Mouse (Mus musculus): ENCODE data around the gene Tex11.

Tex11 gene

DNA sequence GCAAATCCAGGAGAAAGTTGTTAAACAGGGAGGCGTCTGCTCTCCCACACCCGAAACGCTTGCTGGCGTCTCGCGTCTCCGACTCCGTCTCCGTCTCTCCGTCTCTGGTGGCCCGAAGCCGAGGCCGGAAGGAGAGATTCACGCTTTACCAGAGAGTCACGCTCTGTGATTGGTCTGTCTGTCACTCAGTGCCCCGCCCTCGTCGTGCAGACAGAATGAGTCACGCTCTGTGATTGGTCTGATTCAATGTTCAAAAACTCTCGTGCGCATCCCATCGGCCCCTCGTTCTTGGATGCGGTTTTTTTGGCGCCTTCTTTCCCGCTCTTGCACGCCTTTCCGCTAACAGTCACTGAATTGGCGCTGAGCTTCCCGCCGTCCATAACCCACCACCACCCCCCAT, at the start of gene Tex11:
Gene Tex11 (minus strand): TSS at position 127 of the 400 bp plus-strand sequence.
- no peak for ATAC-seq (ENCODE audit: low TSS enrichment)

- ATAC-seq (ENCODE audit: low TSS enrichment), result no peak
These were observed 26.5 kb upstream of the Tex11 start, which contains the start of gene Slc7a3 for GRCm38 (mm10) chrX:101085920-101086319. Slc7a3 (minus strand) TSS chrX:101086020.

GRCm38 (mm10) chrX:101085211-101085610, 25.7 kb upstream of the Tex11 start:
- ATAC-seq (ENCODE audit: low TSS enrichment), result 0 out of 2 replicates have a peak, but pooled peaks have one; percentile 6

GRCm38 (mm10) chrX:101084192-101084591, 24.7 kb upstream of the Tex11 start:
- ATAC-seq (ENCODE audit: low TSS enrichment), result no peak

GRCm38 (mm10) chrX:101065245-101065644, 5.8 kb upstream of the Tex11 start:
- no peak for ATAC-seq (ENCODE audit: low TSS enrichment)

DNA sequence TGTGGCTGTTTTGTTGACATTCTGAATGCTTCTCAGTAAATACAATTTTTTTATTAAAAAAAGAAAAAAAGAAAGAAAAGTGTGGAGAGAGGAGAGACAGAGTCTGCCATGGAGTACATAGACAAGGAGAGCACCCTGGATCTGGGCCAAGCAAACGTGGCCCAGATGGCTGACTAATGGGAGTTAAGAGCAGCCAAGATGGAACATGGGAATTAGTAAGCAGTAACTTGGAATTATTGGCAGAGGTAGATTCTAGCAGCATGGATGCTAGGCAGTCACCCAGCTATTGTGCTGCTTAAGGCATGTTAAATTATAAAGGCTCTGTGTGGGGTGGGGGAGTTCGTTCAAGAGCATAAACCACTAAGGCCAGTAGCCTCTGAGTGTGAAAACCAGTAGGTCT, 4.0 kb upstream of the Tex11 start:
- ATAC-seq (ENCODE audit: low TSS enrichment), result no peak

DNA sequence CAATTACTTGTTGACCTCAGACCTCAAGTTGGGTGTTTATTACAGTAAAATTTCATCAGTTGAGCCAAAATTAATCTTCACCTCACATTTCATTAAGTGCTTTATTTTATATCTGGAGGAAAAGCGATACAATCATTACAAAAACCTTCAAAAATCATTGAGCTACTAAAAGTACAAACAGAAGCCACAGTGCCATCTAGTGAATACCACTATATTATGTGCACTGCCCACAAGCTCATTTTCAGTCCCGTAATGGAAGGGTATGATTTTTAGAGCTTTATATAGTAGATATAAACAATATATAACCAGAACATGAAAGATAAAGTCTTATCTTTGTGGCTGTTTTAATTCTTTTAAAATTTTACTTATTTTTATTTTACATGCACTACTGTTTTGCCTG, 115.8 kb downstream of the Tex11 start:
- ATAC-seq (ENCODE audit: low TSS enrichment), result 0 out of 2 replicates have a peak, but pooled peaks have one; percentile 65

DNA sequence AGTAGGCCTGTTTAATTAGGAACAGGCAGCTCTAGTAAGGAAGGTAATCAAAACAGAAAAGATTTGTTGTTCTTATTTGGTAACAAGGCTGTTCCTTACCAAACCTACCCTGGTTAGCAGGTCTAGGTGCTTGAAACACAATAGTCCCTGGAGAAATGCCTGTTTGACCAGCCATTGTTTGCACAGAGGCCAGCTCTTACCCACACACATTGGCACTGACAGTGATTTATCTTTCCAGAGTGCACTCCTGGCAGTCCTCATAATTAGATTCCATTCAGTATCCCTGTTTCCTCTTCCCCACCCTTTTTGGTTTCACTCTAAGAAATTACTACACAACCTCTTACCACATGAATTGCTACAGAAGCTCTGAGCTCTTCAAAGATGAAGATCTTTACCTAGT, 220.3 kb downstream of the Tex11 start:
- no peak for ATAC-seq (ENCODE audit: low TSS enrichment)

DNA sequence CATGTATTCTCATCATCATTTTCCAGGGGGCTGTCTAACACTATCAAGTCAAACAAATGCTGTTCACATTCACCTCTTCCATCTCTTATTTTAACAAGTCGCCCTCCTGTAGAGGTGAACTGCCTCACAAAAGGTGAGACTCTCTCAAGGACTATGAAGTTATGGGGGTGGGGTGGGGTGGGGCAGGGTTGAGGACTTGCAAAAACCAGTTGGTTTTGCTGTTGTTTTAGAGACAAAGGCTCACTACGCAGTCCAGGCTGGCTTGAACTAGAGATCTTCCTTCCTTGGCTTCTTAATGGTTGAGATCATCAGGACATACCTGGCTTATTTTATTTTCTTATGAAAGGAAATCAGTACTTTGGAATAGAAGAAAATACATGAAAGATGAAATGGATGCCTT, 226.7 kb downstream of the Tex11 start:
- no peak for ATAC-seq (ENCODE audit: low TSS enrichment)

DNA sequence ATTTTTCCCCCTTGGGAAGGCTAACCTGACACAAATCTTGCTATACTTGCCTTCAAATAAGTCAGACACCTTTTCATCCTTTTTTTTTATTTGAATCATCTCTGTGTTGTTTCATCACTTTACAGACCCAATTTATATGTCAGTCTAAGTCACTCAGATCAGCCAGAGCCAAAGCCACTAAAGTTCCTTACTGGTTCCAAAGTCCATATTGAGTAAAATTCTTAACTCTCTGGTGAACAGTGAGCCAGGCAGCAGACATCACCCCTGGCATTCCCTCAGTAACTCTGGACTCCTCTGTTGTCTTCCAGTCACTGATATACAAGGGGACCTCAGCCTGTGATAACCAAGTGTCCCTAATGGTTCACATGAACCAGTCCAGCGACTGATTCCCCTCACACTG, 233.9 kb downstream of the Tex11 start:
- no peak for ATAC-seq (ENCODE audit: low TSS enrichment)

- no peak for ATAC-seq (ENCODE audit: low TSS enrichment)
These were observed 238.3 kb downstream of the Tex11 start for GRCm38 (mm10) chrX:100821149-100821548.

- peak; percentile 53 for ATAC-seq (ENCODE audit: low TSS enrichment)
These were observed 240.8 kb downstream of the Tex11 start for GRCm38 (mm10) chrX:100818681-100819080.

- ATAC-seq (ENCODE audit: low TSS enrichment), result no peak
These were observed 243.7 kb downstream of the Tex11 start for GRCm38 (mm10) chrX:100815766-100816165.

DNA sequence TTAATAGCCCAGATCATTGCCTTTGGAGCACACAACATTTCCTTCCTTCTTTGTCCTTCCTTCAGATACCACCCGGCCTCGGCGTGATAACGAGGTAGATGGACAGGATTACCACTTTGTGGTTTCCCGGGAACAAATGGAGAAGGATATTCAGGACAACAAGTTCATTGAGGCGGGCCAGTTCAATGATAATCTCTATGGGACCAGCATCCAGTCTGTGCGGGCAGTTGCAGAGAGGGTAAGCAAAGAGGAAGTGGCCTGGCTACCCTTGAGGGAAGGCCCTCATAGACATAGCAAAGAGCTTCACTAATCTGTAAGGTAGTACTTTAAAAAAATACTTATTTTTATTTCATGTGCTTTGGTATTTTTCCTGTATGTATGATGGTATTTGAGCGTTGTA, 245.3 kb downstream of the Tex11 start:
- ATAC-seq (ENCODE audit: low TSS enrichment), result no peak

- peak; percentile 4; the same call in 1 of the 2 replicates for ATAC-seq (ENCODE audit: low TSS enrichment)
These were observed 248.3 kb downstream of the Tex11 start for GRCm38 (mm10) chrX:100811129-100811528.

DNA sequence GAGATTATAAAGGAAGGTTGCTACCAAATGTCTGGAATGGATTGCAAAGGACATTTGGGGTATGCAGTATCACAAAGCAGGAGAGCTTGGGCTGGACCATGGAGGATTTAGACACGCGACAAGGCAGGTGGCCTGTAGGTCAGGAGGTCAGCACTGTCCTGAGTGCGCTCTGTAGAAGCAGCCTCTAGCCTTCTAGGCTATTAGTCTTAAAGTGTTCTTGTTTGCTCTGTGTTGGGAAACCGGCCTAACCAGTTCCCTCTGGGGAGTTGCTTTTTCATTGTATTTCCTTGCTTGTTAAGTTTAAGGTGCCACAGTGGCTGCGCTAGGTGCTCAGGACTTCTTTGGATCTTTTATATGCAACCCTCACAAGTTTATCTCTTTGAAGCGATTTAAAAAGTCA, 257.4 kb downstream of the Tex11 start:
- ATAC-seq (ENCODE audit: low TSS enrichment), result no peak

DNA sequence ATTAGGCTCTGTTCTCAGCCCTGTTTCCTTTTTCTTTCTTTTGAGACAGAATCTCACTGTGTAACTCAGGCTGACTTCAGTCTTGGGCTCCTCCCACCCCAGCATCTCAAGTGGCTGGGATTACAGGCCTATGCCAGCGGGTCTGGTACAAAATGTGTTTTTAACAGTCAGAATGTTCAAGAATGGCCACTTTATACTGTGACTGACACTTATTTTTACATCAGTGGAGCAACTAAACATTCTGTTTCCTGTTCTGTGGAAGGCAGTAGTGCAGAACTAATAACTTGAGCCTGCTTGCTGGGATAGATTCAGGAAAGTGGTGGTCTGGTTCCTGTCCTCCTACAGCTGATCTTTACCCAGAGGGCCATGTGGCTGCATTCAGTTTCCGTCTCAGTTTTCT, 258.8 kb downstream of the Tex11 start:
- ATAC-seq (ENCODE audit: low TSS enrichment), result no peak

- ATAC-seq (ENCODE audit: low TSS enrichment), result peak; percentile 85
These were observed 261.5 kb downstream of the Tex11 start for GRCm38 (mm10) chrX:100797851-100798527.

DNA sequence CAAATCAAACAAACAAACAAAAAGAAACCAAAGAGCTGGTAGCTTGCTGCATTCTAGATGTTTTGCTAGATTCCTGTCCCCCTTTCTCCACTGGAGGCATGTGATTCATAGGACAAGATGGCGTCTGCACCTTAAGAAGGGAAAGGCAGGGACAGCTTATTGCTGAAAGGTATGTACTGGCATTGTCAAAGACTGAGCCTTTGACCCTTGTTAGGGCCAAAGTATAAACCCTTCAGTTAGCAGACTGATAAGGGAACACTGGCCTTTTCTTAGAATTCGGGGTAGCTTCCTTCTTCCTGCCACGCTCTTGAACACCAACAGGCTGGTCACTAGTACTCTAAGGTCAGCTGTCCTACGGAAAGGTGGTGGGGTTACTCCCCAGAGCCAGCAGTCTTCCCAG, 262.1 kb downstream of the Tex11 start:
- no peak for ATAC-seq (ENCODE audit: low TSS enrichment)

- no peak for ATAC-seq (ENCODE audit: low TSS enrichment)
These were observed 262.8 kb downstream of the Tex11 start for GRCm38 (mm10) chrX:100796741-100797090.

DNA sequence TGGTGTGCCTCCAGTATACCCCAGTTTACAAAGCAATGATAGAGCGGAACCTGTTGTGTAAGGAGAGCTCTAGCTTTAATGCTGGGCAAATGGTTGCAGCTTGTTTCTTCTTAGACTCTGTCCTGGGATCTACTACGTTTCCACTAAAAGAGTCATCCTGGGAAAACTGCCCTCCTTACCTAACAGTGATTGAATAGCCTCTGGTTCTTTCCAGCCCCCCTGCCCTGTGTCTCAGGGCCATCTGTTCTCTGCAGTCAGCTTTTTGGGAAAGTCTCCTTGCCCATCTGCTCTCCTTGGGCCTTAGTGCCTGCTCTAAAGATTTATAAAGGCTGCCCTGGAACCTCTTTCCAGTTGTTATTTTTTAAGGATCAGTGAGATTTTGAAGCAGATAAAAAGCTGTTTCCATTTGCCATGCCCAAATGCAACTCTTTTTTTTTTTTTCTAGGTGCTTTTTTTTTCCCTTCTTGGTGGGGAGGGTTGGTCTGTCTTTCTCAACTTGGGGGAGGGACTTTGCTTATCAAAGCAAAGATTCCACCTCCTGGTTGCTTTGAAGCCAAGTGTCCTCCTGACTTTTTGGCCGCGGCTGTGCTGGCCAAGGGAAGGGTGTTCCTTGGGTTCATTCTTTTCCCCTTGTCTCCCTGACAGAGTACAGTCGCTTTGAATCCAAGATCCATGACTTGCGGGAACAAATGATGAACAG, 263.3 kb downstream of the Tex11 start:
- ATAC-seq (ENCODE audit: low TSS enrichment), result no peak

DNA sequence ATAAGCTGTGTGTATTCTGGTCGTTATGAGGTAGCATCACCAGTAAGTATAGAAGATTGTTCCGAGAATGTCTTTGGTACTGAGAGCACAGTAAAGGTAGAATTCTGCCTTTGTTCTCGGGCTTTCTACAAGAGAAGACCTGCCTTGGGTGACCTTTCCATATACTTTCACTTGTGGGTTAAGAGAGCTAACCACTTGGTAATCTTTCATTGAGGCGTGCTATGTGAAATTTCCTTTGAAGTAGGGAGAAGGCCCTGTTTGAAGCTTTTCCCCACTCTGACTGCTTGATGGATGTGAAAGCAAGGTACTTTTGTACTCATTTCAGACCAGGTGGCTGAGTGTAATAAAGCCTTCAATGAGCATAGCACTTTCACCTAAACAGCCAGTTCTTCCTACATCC, 270.1 kb downstream of the Tex11 start:
- ATAC-seq (ENCODE audit: low TSS enrichment), result no peak
